Mouse (Mus musculus) G1E-ER4 (cell line): ENCODE measurements around the gene Mfap5. TPM values are rescaled to one million over a fixed set of nuclear protein-coding genes. Genes with fewer than 3 reads are reported as not detected.

ENCODE experiments used
- GATA1 ChIP-seq: IDR thresholded peaks from one replicate; pipeline ENCODE4 v1.8.0; 2012; ENCODE audit warnings: low read length, inconsistent platforms
- polyA plus RNA-seq: library from polyadenylated mRNA; stranded (reverse); fragments of >175 nt; gene quantifications from 2 replicates; pipeline ENCODE4 v1.2.3, GENCODE M21; 2012

Mfap5 gene
- polyA plus RNA-seq, 1 experiment, result not detected

- TF ChIP-seq GATA1, result no peak
Observed at GRCm38 (mm10) chr6:122496501-122496900, 9.1 kb upstream of the Mfap5 start.

- no peak for TF ChIP-seq GATA1
Observed at GRCm38 (mm10) chr6:122498661-122499060, 7.0 kb upstream of the Mfap5 start, which contains the start of gene Rimklb. Rimklb (minus strand) TSS chr6:122498761.

GRCm38 (mm10) chr6:122505041-122505440 is 604 bp upstream of the Mfap5 start:
- TF ChIP-seq GATA1, result no peak

GRCm38 (mm10) chr6:122508494-122508893 is 2.8 kb downstream of the Mfap5 start:
- TF ChIP-seq GATA1, result no peak

- no peak for TF ChIP-seq GATA1
Observed at GRCm38 (mm10) chr6:122512914-122513878, 7.6 kb downstream of the Mfap5 start.

- no peak for TF ChIP-seq GATA1
Observed at GRCm38 (mm10) chr6:122514312-122514711, 8.7 kb downstream of the Mfap5 start.

- TF ChIP-seq GATA1, result no peak
Observed at GRCm38 (mm10) chr6:122517668-122518067, 12.0 kb downstream of the Mfap5 start.

GRCm38 (mm10) chr6:122519384-122519783 is 13.7 kb downstream of the Mfap5 start:
- TF ChIP-seq GATA1, result no peak

- TF ChIP-seq GATA1, result no peak
Observed at GRCm38 (mm10) chr6:122522595-122522994, 16.9 kb downstream of the Mfap5 start.

- TF ChIP-seq GATA1, result no peak
Observed at GRCm38 (mm10) chr6:122523289-122523688, 17.6 kb downstream of the Mfap5 start.

- TF ChIP-seq GATA1, result no peak
Observed at GRCm38 (mm10) chr6:122527596-122527995, 22.0 kb downstream of the Mfap5 start.

- no peak for TF ChIP-seq GATA1
Observed at GRCm38 (mm10) chr6:122528136-122528535, 22.5 kb downstream of the Mfap5 start.

GRCm38 (mm10) chr6:122531466-122532174 is 26.0 kb downstream of the Mfap5 start:
- TF ChIP-seq GATA1, result no peak

GRCm38 (mm10) chr6:122532883-122533302 is 27.2 kb downstream of the Mfap5 start:
- no peak for TF ChIP-seq GATA1

GRCm38 (mm10) chr6:122534032-122534431 is 28.4 kb downstream of the Mfap5 start:
- no peak for TF ChIP-seq GATA1

GRCm38 (mm10) chr6:122539564-122539963 is 33.9 kb downstream of the Mfap5 start:
- no peak for TF ChIP-seq GATA1

GRCm38 (mm10) chr6:122543574-122543973 is 37.9 kb downstream of the Mfap5 start:
- no peak for TF ChIP-seq GATA1
